Mouse (Mus musculus) stomach, embryonic 14.5 days (tissue): ENCODE measurements at regions not wholly inside any gene's neighbourhood (a gene's known extent, or its start where the extent isn't known, plus 50 kb on each side); places are given as distances from the start of the nearest gene placed in this dataset.

Experiments used
- ATAC-seq: fragments of 200-750 bp; cut with Nextera tagmentation; 2 replicates; pipeline ENCODE4 v1.8.0; 2017; ENCODE audit warnings: low read depth, moderate TSS enrichment; ENCODE audit not compliant: insufficient number of reproducible peaks, insufficient read depth, low FRiP score
- H3K27ac ChIP-seq: fragments of 300-500 bp; sonication (generic); 2 replicates; pipeline ENCODE4 v1.5.1; 2014; ENCODE audit warnings: mild to moderate bottlenecking, low read length, moderate library complexity, mixed read lengths
- H3K27me3 ChIP-seq: fragments of 300-500 bp; sonication (generic); 2 replicates; pipeline ENCODE4 v1.6.1; 2014; ENCODE audit warnings: low read length, control low read depth, mixed read lengths; ENCODE audit not compliant: control insufficient read depth, insufficient read depth
- H3K36me3 ChIP-seq: fragments of 300-500 bp; sonication (generic); 2 replicates; pipeline ENCODE4 v1.6.1; 2014; ENCODE audit warnings: mild to moderate bottlenecking, control low read depth, low read length, moderate library complexity, mixed read lengths; ENCODE audit not compliant: control insufficient read depth, insufficient read depth
- H3K4me1 ChIP-seq: fragments of 300-500 bp; sonication (generic); 2 replicates; pipeline ENCODE4 v1.6.1; 2014; ENCODE audit warnings: low read length, control low read depth, mixed read lengths; ENCODE audit not compliant: control insufficient read depth, insufficient read depth
- H3K4me2 ChIP-seq: fragments of 300-500 bp; sonication (generic); replicated peaks from 2 replicates; pipeline ENCODE4 v1.6.1; 2014; ENCODE audit warnings: low read depth, low read length, control low read depth
- H3K4me3 ChIP-seq: fragments of 300-500 bp; sonication (generic); 2 replicates; pipeline ENCODE4 v1.5.1; 2014; ENCODE audit warnings: low read depth, low read length, control low read depth
- H3K9ac ChIP-seq: fragments of 300-500 bp; sonication (generic); replicated peaks from 2 replicates; pipeline ENCODE4 v1.6.1; 2014; ENCODE audit warnings: low read depth, mild to moderate bottlenecking, control low read depth, low read length, moderate library complexity, mixed read lengths
- H3K9me3 ChIP-seq: fragments of 300-500 bp; sonication (generic); 2 replicates; pipeline ENCODE4 v1.6.1; 2016; ENCODE audit warnings: low read depth, low read length, control low read depth; ENCODE audit not compliant: control insufficient read depth
- WGBS: fragments of 180-500 bp; shearing (Covaris S2); extraction: QIAGEN DNeasy Blood & Tissue Kit; methylation state at CpG from one replicate; pipeline ENCODE4 v1.1.7; 2014; 5-methylcytosine and 5-hydroxymethylcytosine counted together

DNA sequence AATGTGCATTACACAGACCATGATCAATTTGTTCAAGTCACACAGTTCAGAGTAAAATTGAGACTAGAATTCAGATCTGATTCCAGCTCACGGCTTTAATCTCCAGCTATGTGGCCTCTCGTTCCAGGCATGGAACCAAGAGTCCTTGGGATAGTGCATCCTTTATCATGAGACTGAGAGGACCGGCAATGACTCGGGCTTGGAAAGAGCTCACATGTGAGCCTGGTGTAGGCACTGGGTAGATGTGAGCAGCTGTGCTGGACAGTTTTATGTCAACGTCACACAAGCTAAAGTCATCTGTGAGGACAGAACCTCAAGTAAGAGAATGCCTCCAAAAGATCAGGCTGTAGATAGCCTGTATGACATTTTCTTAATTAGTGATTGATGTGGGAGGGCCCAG is 228.3 kb downstream of the Plpp3 start:
- Histone ChIP-seq H3K36me3 (no peaks in the 10 kb centered on the region), H3K27ac (no peak overlapping the region), H3K4me2 (no peak overlapping the region), H3K4me3 (no peak overlapping the region), H3K4me1 (no peaks in the 10 kb centered on the region), H3K9me3 (no peaks in the 10 kb centered on the region), H3K9ac (no peak overlapping the region), H3K27me3 (no peaks in the 10 kb centered on the region)
- ATAC-seq = no peak
- WGBS = 91% methylated on average over 5 of the region's 5 CpGs

DNA sequence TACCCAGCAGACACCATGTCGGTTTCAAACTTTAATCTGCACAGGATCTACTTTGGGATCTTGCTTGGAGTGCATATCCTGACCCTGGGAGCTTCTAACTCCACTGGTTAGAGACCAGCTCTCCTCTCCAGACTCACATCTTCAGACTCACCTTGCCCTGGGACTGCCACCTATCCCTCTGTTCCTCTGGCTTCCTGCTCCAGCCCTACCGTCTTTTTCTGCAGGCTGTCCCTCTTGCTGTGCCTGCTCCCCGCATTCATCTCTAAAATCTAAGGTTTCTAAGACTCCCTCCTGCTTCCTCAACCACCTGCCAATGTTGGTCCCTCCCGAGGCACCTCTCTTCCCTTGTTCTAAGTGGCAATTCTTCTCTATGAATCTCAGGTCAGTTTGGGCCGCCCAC is 233.2 kb downstream of the Plpp3 start:
- H3K36me3 ChIP-seq = no peaks in the 10 kb centered on the region
- H3K4me2 ChIP-seq = no peak overlapping the region
- no peaks in the 10 kb centered on the region for H3K9me3 ChIP-seq
- no peak overlapping the region for H3K9ac ChIP-seq
- no peak overlapping the region for H3K4me3 ChIP-seq
- no peak overlapping the region for H3K27ac ChIP-seq
- H3K4me1 ChIP-seq = no peaks in the 10 kb centered on the region
- no peak for ATAC-seq
- H3K27me3 ChIP-seq = no peaks in the 10 kb centered on the region
- 17% methylated on average over 5 of the region's 5 CpGs for WGBS

DNA sequence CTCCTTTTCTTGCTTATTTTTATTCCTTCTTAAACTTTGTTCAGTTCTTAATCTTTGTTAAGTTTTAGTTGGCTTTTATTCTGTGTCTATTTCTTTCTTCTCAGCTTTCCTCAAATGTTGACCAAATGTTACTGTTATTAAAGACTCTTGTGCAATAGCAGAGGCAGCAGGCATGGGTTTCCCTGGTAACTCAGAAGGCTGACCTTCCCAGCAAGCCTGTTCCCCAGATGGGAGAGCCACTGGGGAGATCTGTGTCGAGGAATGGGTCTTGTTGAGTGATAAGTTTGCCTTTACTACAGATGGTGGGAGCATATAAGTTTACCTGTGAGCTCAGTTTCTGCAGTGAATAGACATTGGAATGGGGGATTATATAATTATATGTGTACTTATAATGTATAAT is 237.2 kb downstream of the Plpp3 start:
- Histone ChIP-seq H3K36me3 (no peaks in the 10 kb centered on the region), H3K4me2 (no peak overlapping the region), H3K27ac (no peak overlapping the region), H3K27me3 (no peaks in the 10 kb centered on the region), H3K9ac (no peak overlapping the region), H3K9me3 (no peaks in the 10 kb centered on the region), H3K4me3 (no peak overlapping the region), H3K4me1 (no peaks in the 10 kb centered on the region)
- ATAC-seq = no peak
- 62% methylated on average over 1 of the region's 1 CpGs for WGBS

DNA sequence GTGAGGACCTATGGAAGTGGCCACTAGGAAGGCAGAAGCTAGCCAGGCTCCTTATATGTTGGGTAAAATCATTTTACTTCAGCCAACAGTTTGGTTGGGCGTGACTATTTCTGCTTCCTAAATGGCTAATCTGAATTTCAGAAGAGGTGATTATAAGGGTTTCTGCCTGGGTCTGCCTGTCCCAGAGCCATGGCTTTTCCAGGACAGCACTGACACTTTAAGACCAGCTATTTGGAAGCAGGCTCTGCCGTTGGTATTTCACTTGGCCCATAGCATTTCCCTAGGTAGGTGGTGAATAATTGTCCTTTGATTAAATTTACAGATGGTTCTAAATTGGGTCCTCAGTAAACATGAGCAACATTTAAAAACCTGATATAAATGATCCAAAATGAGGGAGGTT is 240.3 kb downstream of the Plpp3 start:
- H3K9me3 ChIP-seq = no peaks in the 10 kb centered on the region
- 76% methylated on average over 2 of the region's 2 CpGs for WGBS

DNA sequence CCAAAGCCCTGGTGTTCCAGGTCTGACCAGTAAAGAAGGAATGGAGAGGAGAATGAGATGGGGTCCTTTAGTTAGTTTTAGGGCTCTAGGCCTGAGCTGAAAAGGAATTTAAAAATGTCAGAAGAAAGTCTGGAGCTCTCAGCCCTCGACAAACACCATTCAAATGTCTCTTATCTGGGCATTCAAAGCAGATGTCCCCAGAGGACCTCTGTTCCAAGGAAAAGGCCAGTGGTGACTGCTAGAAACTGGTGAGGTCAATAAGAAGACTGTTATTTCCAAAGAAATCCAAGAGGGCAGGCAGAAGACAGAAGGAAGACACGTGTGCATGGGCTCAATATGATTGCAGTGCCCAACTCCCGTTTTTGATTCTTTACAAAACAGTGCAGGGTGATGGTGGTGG is 244.9 kb downstream of the Plpp3 start:
- H3K27ac ChIP-seq = no peak overlapping the region

More for the DNA sequence above, 240.3 kb downstream of the Plpp3 start:
- Histone ChIP-seq H3K27me3 (no peaks in the 10 kb centered on the region), H3K9ac (no peak overlapping the region), H3K4me1 (no peaks in the 10 kb centered on the region), H3K36me3 (no peaks in the 10 kb centered on the region), H3K27ac (no peak overlapping the region), H3K4me2 (no peak overlapping the region), H3K4me3 (no peak overlapping the region)
- ATAC-seq = no peak

DNA sequence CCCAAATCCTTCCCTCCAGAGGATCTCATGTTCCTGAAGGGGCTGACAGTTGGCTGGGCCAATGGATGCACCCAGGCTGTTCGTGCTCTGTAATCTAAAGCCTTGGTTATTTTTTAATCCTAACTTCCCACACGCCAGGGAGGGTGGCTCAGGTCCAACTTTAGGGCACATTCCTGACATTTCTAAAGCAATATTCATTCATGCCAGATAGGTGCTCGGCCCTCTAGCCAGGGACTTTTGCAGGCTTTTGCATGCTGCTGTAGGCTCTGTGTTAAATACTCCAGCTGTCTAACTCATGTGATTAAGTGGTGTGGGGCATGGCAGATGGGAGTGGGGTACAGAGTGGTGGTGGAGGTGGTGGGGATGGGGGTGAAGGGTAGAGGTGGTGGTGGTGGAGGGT is 246.0 kb downstream of the Plpp3 start:
- no peak overlapping the region for H3K27ac ChIP-seq
- WGBS = 29% methylated on average over 3 of the region's 3 CpGs

More for the DNA sequence above, 244.9 kb downstream of the Plpp3 start:
- Histone ChIP-seq H3K27me3 (no peaks in the 10 kb centered on the region), H3K9ac (no peak overlapping the region), H3K9me3 (no peaks in the 10 kb centered on the region), H3K4me1 (no peaks in the 10 kb centered on the region), H3K4me3 (no peak overlapping the region), H3K36me3 (no peaks in the 10 kb centered on the region), H3K4me2 (no peak overlapping the region)
- 88% methylated on average over 3 of the region's 3 CpGs for WGBS
- ATAC-seq = no peak

DNA sequence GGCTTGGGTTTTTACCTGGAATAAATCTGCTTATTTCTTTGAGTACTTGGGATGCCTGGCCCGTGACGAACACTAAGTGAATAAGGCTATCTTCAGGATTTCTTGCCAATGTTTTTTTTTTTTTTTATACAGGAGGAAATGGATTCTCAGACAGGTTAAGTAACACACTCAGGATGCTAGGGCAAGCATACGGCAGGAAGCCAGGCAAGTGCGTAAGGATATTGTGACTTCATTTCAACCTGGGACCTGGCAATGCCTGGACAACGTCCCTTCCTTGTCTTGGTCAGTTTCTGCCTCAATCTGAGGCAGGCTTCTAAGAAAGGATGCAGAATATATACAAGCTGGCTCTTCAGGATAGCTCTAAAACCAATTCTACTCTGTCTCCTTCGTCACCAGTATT is 246.5 kb downstream of the Plpp3 start:
- no peak overlapping the region for H3K4me3 ChIP-seq
- H3K27ac ChIP-seq = no peak overlapping the region
- ATAC-seq = no peak
- H3K9ac ChIP-seq = no peak overlapping the region
- no peaks in the 10 kb centered on the region; the same call in 1 of the 2 replicates for H3K4me1 ChIP-seq
- H3K27me3 ChIP-seq = no peaks in the 10 kb centered on the region
- 77% methylated on average over 6 of the region's 6 CpGs for WGBS
- no peak overlapping the region for H3K4me2 ChIP-seq
- no peaks in the 10 kb centered on the region for H3K9me3 ChIP-seq
- no peaks in the 10 kb centered on the region for H3K36me3 ChIP-seq

More for the DNA sequence above, 246.0 kb downstream of the Plpp3 start:
- no peak; the same call in 1 of the 2 replicates for ATAC-seq
- Histone ChIP-seq H3K9me3 (no peaks in the 10 kb centered on the region), H3K4me3 (no peak overlapping the region), H3K9ac (no peak overlapping the region), H3K36me3 (no peaks in the 10 kb centered on the region), H3K4me1 (no peaks in the 10 kb centered on the region; the same call in 1 of the 2 replicates), H3K4me2 (no peak overlapping the region), H3K27me3 (no peaks in the 10 kb centered on the region)

DNA sequence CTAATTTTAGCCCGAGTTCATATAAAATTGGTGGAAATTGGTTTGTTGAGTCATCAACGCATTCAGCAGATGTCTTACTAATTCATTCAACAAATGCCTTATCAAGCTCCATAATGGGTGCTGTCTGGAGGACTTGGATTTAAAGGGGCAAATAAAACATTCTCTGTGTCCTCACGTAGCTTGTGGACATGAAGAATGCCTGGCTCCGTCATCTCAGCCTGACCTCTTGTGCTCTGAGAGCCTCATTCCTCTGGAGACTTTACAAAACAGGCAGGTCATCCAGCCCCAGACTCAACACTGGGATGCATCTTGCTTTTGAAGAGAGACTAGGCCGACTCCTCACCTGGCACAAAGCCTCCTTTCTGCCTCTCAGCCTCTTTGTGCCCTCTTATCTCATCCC is 248.6 kb downstream of the Plpp3 start:
- Histone ChIP-seq H3K4me1 (no peaks in the 10 kb centered on the region; the same call in 1 of the 2 replicates), H3K27ac (no peak overlapping the region), H3K9me3 (no peaks in the 10 kb centered on the region), H3K36me3 (no peaks in the 10 kb centered on the region), H3K27me3 (no peaks in the 10 kb centered on the region), H3K4me3 (no peak overlapping the region), H3K4me2 (no peak overlapping the region), H3K9ac (no peak overlapping the region)
- WGBS = 83% methylated on average over 5 of the region's 5 CpGs
- no peak for ATAC-seq

DNA sequence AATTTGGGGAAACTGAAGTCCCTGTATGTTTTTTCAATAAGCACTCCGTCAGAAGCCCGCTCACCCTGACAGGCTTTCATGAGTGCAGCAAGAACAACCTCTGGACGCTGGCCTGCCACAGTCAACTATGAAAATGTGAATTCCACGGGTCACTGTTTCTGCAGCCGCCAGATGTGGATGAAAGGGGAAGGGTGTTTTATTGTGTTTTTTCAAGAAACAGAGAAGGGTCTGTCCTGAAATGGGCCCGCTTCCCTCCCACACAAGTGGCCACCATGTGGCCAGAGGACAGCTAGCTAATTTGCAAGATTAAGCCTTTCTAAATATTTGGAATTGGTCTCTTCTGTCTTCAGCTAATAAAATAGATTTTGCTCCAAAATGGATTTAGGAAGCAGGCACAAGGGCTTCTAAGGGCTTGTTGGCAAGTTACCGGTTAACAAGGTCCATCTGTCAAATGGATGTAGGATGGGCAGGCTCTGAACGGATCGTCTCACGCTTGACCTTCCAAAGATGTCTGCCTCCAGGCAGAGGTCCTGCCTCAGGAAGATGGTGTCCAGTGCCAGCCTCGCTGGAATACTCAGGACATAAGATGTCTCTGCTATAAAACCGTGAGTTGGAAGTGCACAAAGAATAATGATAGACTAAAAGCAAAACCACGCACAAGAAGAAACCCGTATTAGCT is 249.8 kb downstream of the Plpp3 start:
- WGBS = 44% methylated on average over 14 of the region's 14 CpGs
- H3K36me3 ChIP-seq = no peaks in the 10 kb centered on the region
- no peaks in the 10 kb centered on the region for H3K9me3 ChIP-seq
- no peak overlapping the region for H3K27ac ChIP-seq
- H3K27me3 ChIP-seq = no peaks in the 10 kb centered on the region
- no peak for ATAC-seq
- no peak overlapping the region for H3K4me2 ChIP-seq
- no peak overlapping the region for H3K9ac ChIP-seq
- H3K4me3 ChIP-seq = no peak overlapping the region
- H3K4me1 ChIP-seq = no peaks in the 10 kb centered on the region; the same call in 1 of the 2 replicates
